Mouse (Mus musculus): ENCODE measurements around the gene Mgam. TPM values are rescaled to one million over a fixed set of nuclear protein-coding genes. Genes with fewer than 3 reads are reported as not detected.
"Not testable (repeated sequence)": the region's sequence is repeated elsewhere in the genome, so short reads cannot be mapped to it uniquely, and the experiment has no call there.

Gene Mgam
- polyA plus RNA-seq, 1 experiment = 2.3 TPM

DNA sequence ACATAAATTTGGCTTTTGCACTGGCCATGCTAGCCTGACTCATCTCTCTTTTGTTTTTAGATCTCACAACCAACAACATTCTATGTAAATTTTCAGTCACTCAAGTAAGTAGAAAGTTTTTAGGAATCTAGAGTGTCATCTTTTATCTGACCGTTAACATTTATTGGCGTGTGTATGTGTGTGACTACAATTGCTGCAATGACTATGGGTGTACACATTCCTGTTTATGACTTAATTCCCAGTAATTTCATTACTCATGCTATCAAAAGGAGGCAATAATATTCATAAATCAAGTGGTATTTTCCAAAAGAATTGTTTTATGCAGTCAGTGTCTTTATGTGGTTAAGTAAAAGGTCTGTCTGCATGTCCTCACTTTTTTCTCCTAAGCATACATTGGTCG is 110.9 kb downstream of the Mgam start:
- Histone ChIP-seq H3K36me3 (ENCODE audit: control insufficient read depth, insufficient read depth, low read length) (no peaks in the 10 kb centered on the region), H3K4me3 (ENCODE audit: control insufficient read depth, low read depth, low read length) (no peak overlapping the region)
- TF ChIP-seq POLR2A (IDR thresholded peaks at IDR 0.05; ENCODE audit: control insufficient read depth, low read depth, low read length) (no peak), CTCF (IDR thresholded peaks at IDR 0.05; ENCODE audit: control insufficient read depth, insufficient read depth, insufficient replicate concordance, low read depth, low read length) (no peak)

GRCm38 (mm10) chr6:40749030-40749429 is 120.4 kb downstream of the Mgam start:
- H3K27me3 ChIP-seq (ENCODE audit: control insufficient read depth, insufficient read depth, low read length); H3K27ac ChIP-seq (ENCODE audit: control insufficient read depth, insufficient read depth, low read depth, low read length); H3K36me3 ChIP-seq (ENCODE audit: control insufficient read depth, insufficient read depth, low read length); H3K4me1 ChIP-seq (ENCODE audit: control insufficient read depth, insufficient read depth, low read length); H3K4me3 ChIP-seq (ENCODE audit: control insufficient read depth, low read depth, low read length): not testable (repeated sequence)

More for the DNA sequence above, 110.9 kb downstream of the Mgam start:
- H3K27ac ChIP-seq (ENCODE audit: control insufficient read depth, insufficient read depth, low read depth, low read length) = no peak overlapping the region
- H3K27me3 ChIP-seq (ENCODE audit: control insufficient read depth, insufficient read depth, low read length) = no peaks in the 10 kb centered on the region
- no peaks in the 10 kb centered on the region for H3K4me1 ChIP-seq (ENCODE audit: control insufficient read depth, insufficient read depth, low read length)

GRCm38 (mm10) chr6:40755948-40756347 is 127.3 kb downstream of the Mgam start:
- Histone ChIP-seq H3K4me3 (ENCODE audit: control insufficient read depth, low read depth, low read length) (no peak overlapping the region), H3K27me3 (ENCODE audit: control insufficient read depth, insufficient read depth, low read length) (no peaks in the 10 kb centered on the region), H3K4me1 (ENCODE audit: control insufficient read depth, insufficient read depth, low read length) (no peaks in the 10 kb centered on the region), H3K36me3 (ENCODE audit: control insufficient read depth, insufficient read depth, low read length) (no peaks in the 10 kb centered on the region), H3K27ac (ENCODE audit: control insufficient read depth, insufficient read depth, low read depth, low read length) (no peak overlapping the region)
- TF ChIP-seq POLR2A (IDR thresholded peaks at IDR 0.05; ENCODE audit: control insufficient read depth, low read depth, low read length) (no peak), CTCF (IDR thresholded peaks at IDR 0.05; ENCODE audit: control insufficient read depth, insufficient read depth, insufficient replicate concordance, low read depth, low read length) (no peak)

DNA sequence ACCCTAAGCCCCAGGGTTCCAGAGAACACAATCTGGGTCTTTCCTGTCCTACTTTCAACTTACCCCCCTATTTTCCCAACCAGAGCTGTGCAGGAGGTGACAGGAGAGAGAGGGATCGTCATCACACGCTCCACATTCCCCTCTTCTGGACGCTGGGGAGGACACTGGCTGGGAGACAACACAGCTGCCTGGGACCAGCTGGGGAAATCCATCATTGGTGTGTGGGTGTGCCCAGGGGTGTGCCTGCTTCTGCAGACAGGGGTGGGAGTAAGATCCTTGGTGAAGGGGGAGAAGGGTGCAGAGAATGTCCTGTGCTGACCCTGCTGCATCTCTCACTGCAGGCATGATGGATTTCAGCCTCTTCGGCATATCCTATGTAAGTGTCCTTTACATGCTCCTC is 128.7 kb downstream of the Mgam start:
- not testable (repeated sequence) for H3K27me3 ChIP-seq (ENCODE audit: control insufficient read depth, insufficient read depth, low read length); H3K4me1 ChIP-seq (ENCODE audit: control insufficient read depth, insufficient read depth, low read length); H3K36me3 ChIP-seq (ENCODE audit: control insufficient read depth, insufficient read depth, low read length); H3K4me3 ChIP-seq (ENCODE audit: control insufficient read depth, low read depth, low read length); H3K27ac ChIP-seq (ENCODE audit: control insufficient read depth, insufficient read depth, low read depth, low read length)

DNA sequence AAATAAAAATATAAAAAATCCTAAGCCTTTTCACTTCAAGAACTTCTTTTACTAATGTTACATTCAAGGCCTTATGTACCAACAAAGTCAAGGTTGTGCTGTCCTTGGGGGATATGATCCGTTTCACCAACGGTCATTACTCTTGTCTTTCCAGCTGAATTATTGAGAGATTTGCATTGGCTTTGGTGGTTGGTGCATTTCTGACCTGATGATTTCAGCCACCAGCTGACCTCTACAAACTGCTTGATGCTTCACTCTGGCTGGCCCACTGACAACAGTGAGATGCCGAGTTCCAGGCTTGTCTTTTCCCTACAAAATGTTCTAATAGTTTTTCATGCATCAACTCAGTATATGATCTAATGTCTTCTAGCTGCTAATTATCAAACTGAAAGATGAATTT is 146.0 kb downstream of the Mgam start:
- Histone ChIP-seq H3K27me3 (ENCODE audit: control insufficient read depth, insufficient read depth, low read length) (no peaks in the 10 kb centered on the region), H3K4me3 (ENCODE audit: control insufficient read depth, low read depth, low read length) (no peak overlapping the region), H3K27ac (ENCODE audit: control insufficient read depth, insufficient read depth, low read depth, low read length) (no peak overlapping the region), H3K4me1 (ENCODE audit: control insufficient read depth, insufficient read depth, low read length) (no peaks in the 10 kb centered on the region), H3K36me3 (ENCODE audit: control insufficient read depth, insufficient read depth, low read length) (no peaks in the 10 kb centered on the region)
- TF ChIP-seq CTCF (IDR thresholded peaks at IDR 0.05; ENCODE audit: control insufficient read depth, insufficient read depth, insufficient replicate concordance, low read depth, low read length) (no peak), POLR2A (IDR thresholded peaks at IDR 0.05; ENCODE audit: control insufficient read depth, low read depth, low read length) (no peak)

DNA sequence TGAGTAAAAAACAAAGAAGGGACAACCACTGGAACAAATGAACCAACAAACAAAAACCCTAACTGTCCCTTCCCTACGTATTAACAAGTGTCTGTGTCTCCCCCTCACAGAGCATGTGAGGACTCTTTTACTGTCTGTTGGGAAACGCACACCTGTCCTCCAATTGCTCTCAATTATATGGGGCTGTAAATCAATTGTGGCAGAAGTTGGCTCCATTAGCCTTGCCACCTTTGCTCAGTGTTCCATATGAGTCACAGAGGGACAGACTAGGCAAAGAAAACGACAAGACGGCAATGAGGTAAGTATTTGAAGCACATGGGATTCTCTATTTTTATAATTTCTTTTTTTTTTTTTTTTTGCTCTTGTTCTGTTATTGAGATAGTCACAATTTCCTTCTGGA is 149.8 kb downstream of the Mgam start:
- H3K4me3 ChIP-seq (ENCODE audit: control insufficient read depth, low read depth, low read length) = no peak overlapping the region
- TF ChIP-seq CTCF (IDR thresholded peaks at IDR 0.05; ENCODE audit: control insufficient read depth, insufficient read depth, insufficient replicate concordance, low read depth, low read length) = no peak
- no peak for TF ChIP-seq POLR2A (IDR thresholded peaks at IDR 0.05; ENCODE audit: control insufficient read depth, low read depth, low read length)
- H3K36me3 ChIP-seq (ENCODE audit: control insufficient read depth, insufficient read depth, low read length) = no peaks in the 10 kb centered on the region
- H3K27ac ChIP-seq (ENCODE audit: control insufficient read depth, insufficient read depth, low read depth, low read length) = no peak overlapping the region
- H3K4me1 ChIP-seq (ENCODE audit: control insufficient read depth, insufficient read depth, low read length) = no peaks in the 10 kb centered on the region
- no peaks in the 10 kb centered on the region for H3K27me3 ChIP-seq (ENCODE audit: control insufficient read depth, insufficient read depth, low read length)

- H3K36me3 ChIP-seq (ENCODE audit: control insufficient read depth, insufficient read depth, low read length) = no peaks in the 10 kb centered on the region
- no peak overlapping the region for H3K27ac ChIP-seq (ENCODE audit: control insufficient read depth, insufficient read depth, low read depth, low read length)
- TF ChIP-seq CTCF (IDR thresholded peaks at IDR 0.05; ENCODE audit: control insufficient read depth, insufficient read depth, insufficient replicate concordance, low read depth, low read length) (no peak), POLR2A (IDR thresholded peaks at IDR 0.05; ENCODE audit: control insufficient read depth, low read depth, low read length) (no peak)
- no peaks in the 10 kb centered on the region for H3K4me1 ChIP-seq (ENCODE audit: control insufficient read depth, insufficient read depth, low read length)
- no peaks in the 10 kb centered on the region for H3K27me3 ChIP-seq (ENCODE audit: control insufficient read depth, insufficient read depth, low read length)
- no peak overlapping the region for H3K4me3 ChIP-seq (ENCODE audit: control insufficient read depth, low read depth, low read length)
These were observed 155.0 kb downstream of the Mgam start for GRCm38 (mm10) chr6:40783637-40784036.

DNA sequence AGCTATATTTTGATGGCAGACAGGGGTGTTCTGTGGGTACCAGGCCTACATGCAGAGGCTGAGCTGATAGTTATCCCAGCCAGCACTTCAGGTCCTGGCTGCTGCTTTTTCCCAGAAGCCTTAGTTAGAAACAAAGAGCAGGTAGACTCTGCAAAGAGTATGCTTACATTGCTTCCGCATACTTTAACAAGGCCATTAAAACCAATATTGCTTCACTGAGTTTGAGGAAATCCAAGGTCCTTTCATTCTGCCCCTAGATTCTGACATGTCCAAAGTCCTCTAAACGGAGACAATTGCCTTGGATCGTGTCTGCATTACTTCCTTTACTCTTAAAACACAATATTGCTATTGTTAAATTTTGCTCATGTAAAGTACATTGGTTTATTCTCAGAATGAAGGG is 155.7 kb downstream of the Mgam start:
- no peak for TF ChIP-seq POLR2A (IDR thresholded peaks at IDR 0.05; ENCODE audit: control insufficient read depth, low read depth, low read length)
- TF ChIP-seq CTCF (IDR thresholded peaks at IDR 0.05; ENCODE audit: control insufficient read depth, insufficient read depth, insufficient replicate concordance, low read depth, low read length) = no peak
- H3K4me3 ChIP-seq (ENCODE audit: control insufficient read depth, low read depth, low read length) = no peak overlapping the region
- no peak overlapping the region for H3K27ac ChIP-seq (ENCODE audit: control insufficient read depth, insufficient read depth, low read depth, low read length)
- H3K4me1 ChIP-seq (ENCODE audit: control insufficient read depth, insufficient read depth, low read length) = no peaks in the 10 kb centered on the region
- H3K36me3 ChIP-seq (ENCODE audit: control insufficient read depth, insufficient read depth, low read length) = no peaks in the 10 kb centered on the region
- no peaks in the 10 kb centered on the region for H3K27me3 ChIP-seq (ENCODE audit: control insufficient read depth, insufficient read depth, low read length)

Measured in testis, adult 2 months (tissue).